Mouse (Mus musculus): ENCODE data around the gene Ndc80. TPM values are rescaled to one million over a fixed set of nuclear protein-coding genes. Genes with fewer than 3 reads are reported as not detected.
"Not testable (repeated sequence)": the region's sequence is repeated elsewhere in the genome, so short reads cannot be mapped to it uniquely, and the experiment has no call there.

Ndc80 gene
- total and polyA plus RNA-seq, 2 experiments from 2014 or later: 4.0 to 5.7 TPM

- 36% methylated on average over 2 of the region's 2 CpGs for WGBS
- H3K4me1 ChIP-seq (ENCODE audit: insufficient read depth): peaks cover 11% of the 10 kb centered on the region
- no peak for TF ChIP-seq CTCF (IDR thresholded peaks at IDR 0.05; ENCODE audit: low read depth)
- no peaks in the 10 kb centered on the region for H3K9me3 ChIP-seq (ENCODE audit: low read length)
- no peak overlapping the region for H3K4me2 ChIP-seq (ENCODE audit: low read depth)
- H3K9ac ChIP-seq: no peak overlapping the region
- H3K4me3 ChIP-seq (ENCODE audit: low read depth, low read length): no peak overlapping the region
- no peak for DNase-seq
- no peak for ATAC-seq
- no peaks in the 10 kb centered on the region for H3K36me3 ChIP-seq (ENCODE audit: insufficient read depth)
- no peak overlapping the region for H3K27ac ChIP-seq (ENCODE audit: low read depth, low read length)
- no peaks in the 10 kb centered on the region for H3K27me3 ChIP-seq (ENCODE audit: insufficient read depth, low read length)
Measured at GRCm38 (mm10) chr17:71471261-71471660, 55.4 kb downstream of the Ndc80 start.

GRCm38 (mm10) chr17:71460312-71460711 is 66.3 kb downstream of the Ndc80 start:
- Histone ChIP-seq H3K9me3 (ENCODE audit: low read length) (no peaks in the 10 kb centered on the region), H3K9ac (no peak overlapping the region), H3K27ac (ENCODE audit: low read depth, low read length) (no peak overlapping the region), H3K4me2 (ENCODE audit: low read depth) (no peak overlapping the region), H3K36me3 (ENCODE audit: insufficient read depth) (peaks cover 18% of the 10 kb centered on the region; the same call in 1 of the 2 replicates), H3K4me1 (ENCODE audit: insufficient read depth) (no peaks in the 10 kb centered on the region), H3K27me3 (ENCODE audit: insufficient read depth, low read length) (no peaks in the 10 kb centered on the region), H3K4me3 (ENCODE audit: low read depth, low read length) (no peak overlapping the region)
- no peak for ATAC-seq
- DNase-seq: no peak
- WGBS: 96% methylated on average over 3 of the region's 3 CpGs
- TF ChIP-seq CTCF (IDR thresholded peaks at IDR 0.05; ENCODE audit: low read depth): no peak

- no peaks in the 10 kb centered on the region for H3K9me3 ChIP-seq (ENCODE audit: low read length)
- no peak within 1 kb of the TSS for H3K4me3 ChIP-seq (ENCODE audit: low read depth, low read length)
- ATAC-seq (no peak), DNase-seq (no peak)
- no peaks in the 10 kb centered on the region for H3K27me3 ChIP-seq (ENCODE audit: insufficient read depth, low read length)
- TF ChIP-seq CTCF (IDR thresholded peaks at IDR 0.05; ENCODE audit: low read depth): no peak
- WGBS: 95% methylated on average over 2 of the region's 2 CpGs
- no peaks in the 10 kb centered on the region for H3K4me1 ChIP-seq (ENCODE audit: insufficient read depth)
- H3K4me2 ChIP-seq (ENCODE audit: low read depth): no peak within 1 kb of the TSS
- no peak within 1 kb of the TSS for H3K27ac ChIP-seq (ENCODE audit: low read depth, low read length)
- H3K36me3 ChIP-seq (ENCODE audit: insufficient read depth): peaks cover 21% of the 10 kb centered on the region
- no peak within 1 kb of the TSS for H3K9ac ChIP-seq
Measured at GRCm38 (mm10) chr17:71459818-71460217, 66.8 kb downstream of the Ndc80 start, which contains the start of gene Gm4707. TSS of gene Gm4707 (minus strand) at chr17:71459918.

GRCm38 (mm10) chr17:71457361-71457760 is 69.3 kb downstream of the Ndc80 start:
- DNase-seq; H3K27ac ChIP-seq (ENCODE audit: low read depth, low read length); H3K4me1 ChIP-seq (ENCODE audit: insufficient read depth); H3K27me3 ChIP-seq (ENCODE audit: insufficient read depth, low read length); ATAC-seq; H3K9ac ChIP-seq; H3K9me3 ChIP-seq (ENCODE audit: low read length); H3K4me2 ChIP-seq (ENCODE audit: low read depth); H3K4me3 ChIP-seq (ENCODE audit: low read depth, low read length): not testable (repeated sequence)
- H3K36me3 ChIP-seq (ENCODE audit: insufficient read depth): peaks cover 21% of the 10 kb centered on the region
- 95% methylated on average over 5 of the region's 6 CpGs for WGBS

Other genes starting within 250 kb of the Ndc80 start
- gene Emilin2, start 214.9 kb downstream of the Ndc80 start, total RNA-seq (2014; rRNA removed): 2.3 and 3.2 TPM in 2 replicates
- gene Emilin2, start 214.9 kb downstream of the Ndc80 start, polyA plus RNA-seq (2015; fragmentation: Nextera tagmentation; extraction: Ambion mirVana): 1.3 and 2.0 TPM in 2 replicates
- gene Gm4707, start 66.9 kb downstream of the Ndc80 start, total RNA-seq (2014; rRNA removed): 1.2 and 2.8 TPM in 2 replicates
- gene Gm4707, start 66.9 kb downstream of the Ndc80 start, polyA plus RNA-seq (2015; fragmentation: Nextera tagmentation; extraction: Ambion mirVana): 0.65 and 2.1 TPM in 2 replicates
- 52.2 and 58.7 TPM in 2 replicates for gene Smchd1, start 51.5 kb downstream of the Ndc80 start, total RNA-seq (2014; rRNA removed)
- 24.8 and 35.4 TPM in 2 replicates for gene Smchd1, start 51.5 kb downstream of the Ndc80 start, polyA plus RNA-seq (2015; fragmentation: Nextera tagmentation; extraction: Ambion mirVana)
- gene Spdya, start 25.2 kb upstream of the Ndc80 start, total RNA-seq (2014; rRNA removed): 0.77 and 1.1 TPM in 2 replicates
- gene Spdya, start 25.2 kb upstream of the Ndc80 start, polyA plus RNA-seq (2015; fragmentation: Nextera tagmentation; extraction: Ambion mirVana): 2.1 and 2.2 TPM in 2 replicates
- 48.8 and 50.1 TPM in 2 replicates for gene Wdr43, start 89.0 kb upstream of the Ndc80 start, total RNA-seq (2014; rRNA removed)
- 32.3 and 39.6 TPM in 2 replicates for gene Wdr43, start 89.0 kb upstream of the Ndc80 start, polyA plus RNA-seq (2015; fragmentation: Nextera tagmentation; extraction: Ambion mirVana)
- gene Togaram2, start 146.4 kb upstream of the Ndc80 start, total RNA-seq (2014; rRNA removed): 1.6 and 4.0 TPM in 2 replicates
- gene Togaram2, start 146.4 kb upstream of the Ndc80 start, polyA plus RNA-seq (2015; fragmentation: Nextera tagmentation; extraction: Ambion mirVana): 0.96 and 1.3 TPM in 2 replicates
- not detected in 2 replicates for gene Pcare, start 226.0 kb upstream of the Ndc80 start, total RNA-seq (2014; rRNA removed)
- 0.03 TPM in 1 of 2 replicates, not detected in the other for gene Pcare, start 226.0 kb upstream of the Ndc80 start, polyA plus RNA-seq (2015; fragmentation: Nextera tagmentation; extraction: Ambion mirVana)
- 12.5 and 14.9 TPM in 2 replicates for gene Clip4, start 241.6 kb upstream of the Ndc80 start, total RNA-seq (2014; rRNA removed)
- gene Clip4, start 241.6 kb upstream of the Ndc80 start, polyA plus RNA-seq (2015; fragmentation: Nextera tagmentation; extraction: Ambion mirVana): 7.8 and 11.7 TPM in 2 replicates

All from forebrain, postnatal 0 days (tissue).